Mouse (Mus musculus) embryonic facial prominence, embryonic 10.5 days (tissue): ENCODE measurements around the gene Ndufb7. TPM values are rescaled to one million over a fixed set of nuclear protein-coding genes. Genes with fewer than 3 reads are reported as not detected.
"Not testable (repeated sequence)": the region's sequence is repeated elsewhere in the genome, so short reads cannot be mapped to it uniquely, and the experiment has no call there.

Experiments used
- DNase-seq: peaks from one replicate; pipeline ENCODE4 v3.0.0-alpha.2; 2017; ENCODE audit warnings: low spot score
- H3K27ac ChIP-seq: fragments of 300-500 bp; sonication (generic); replicated peaks from 2 replicates; pipeline ENCODE4 v1.5.1; 2016; ENCODE audit warnings: mild to moderate bottlenecking
- H3K27me3 ChIP-seq: fragments of 300-500 bp; sonication (generic); replicated peaks from 2 replicates; pipeline ENCODE4 v1.6.1; 2016; ENCODE audit warnings: low read depth, mild to moderate bottlenecking; ENCODE audit not compliant: poor library complexity, severe bottlenecking
- H3K36me3 ChIP-seq: fragments of 300-500 bp; sonication (generic); replicated peaks from 2 replicates; pipeline ENCODE4 v1.6.1; 2016; ENCODE audit warnings: mild to moderate bottlenecking, moderate library complexity
- H3K4me1 ChIP-seq: fragments of 300-500 bp; sonication (generic); 2 replicates; pipeline ENCODE4 v1.6.1; 2016
- H3K4me3 ChIP-seq: fragments of 300-500 bp; sonication (generic); 2 replicates; pipeline ENCODE4 v1.5.1; 2016; ENCODE audit warnings: mild to moderate bottlenecking, moderate library complexity
- H3K9me3 ChIP-seq: fragments of 300-500 bp; sonication (generic); 2 replicates; pipeline ENCODE4 v1.6.1; 2016; ENCODE audit warnings: mild to moderate bottlenecking
- WGBS: fragments of 180-500 bp; shearing (Covaris S2); methylation state at CpG from one replicate; pipeline ENCODE4 v1.1.7; 2016; 5-methylcytosine and 5-hydroxymethylcytosine counted together
- polyA plus RNA-seq: library from polyadenylated mRNA; unstranded; fragments of >200 nt; fragmentation: Nextera tagmentation; extraction: Ambion mirVana; gene quantifications from 2 replicates; pipeline ENCODE4 v1.2.1, GENCODE M21; 2016

The Ndufb7 gene
- polyA plus RNA-seq, 1 experiment from 2014 or later, result 348 TPM

GRCm38 (mm10) chr8:83594167-83595049 lies 27.9 kb downstream of the Ndufb7 start:
- peak overlapping the region; percentile 93 for H3K4me3 ChIP-seq
- WGBS, result under 1% methylated on average over 43 of the region's 43 CpGs

DNA sequence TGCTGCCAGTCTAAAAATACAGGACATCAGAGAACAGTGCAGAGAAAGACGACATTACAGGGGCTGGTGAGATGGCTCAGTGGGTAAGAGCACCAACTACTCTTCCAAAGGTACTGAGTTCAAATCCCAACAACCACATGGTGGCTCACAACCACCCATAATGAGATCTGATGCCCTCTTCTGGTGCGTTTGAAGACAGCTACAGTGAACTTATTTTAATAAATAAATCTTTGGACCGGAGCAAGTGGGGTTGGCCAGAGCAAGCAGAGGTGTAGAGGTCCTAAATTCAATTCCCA lies 28.5 kb downstream of the Ndufb7 start:
- Histone ChIP-seq H3K27ac (peak overlapping the region; percentile 95), H3K4me3 (peak overlapping the region; percentile 93), H3K4me1 (peaks cover 35% of the 10 kb centered on the region), H3K36me3 (peaks cover 20% of the 10 kb centered on the region)
- DNase-seq, H3K9me3 ChIP-seq, H3K27me3 ChIP-seq: not testable (repeated sequence)
- 64% methylated on average over 3 of the region's 3 CpGs for WGBS

More at GRCm38 (mm10) chr8:83594167-83595049, 27.9 kb downstream of the Ndufb7 start:
- Histone ChIP-seq H3K27me3 (no peaks in the 10 kb centered on the region), H3K4me1 (peaks cover 38% of the 10 kb centered on the region), H3K36me3 (peaks cover 26% of the 10 kb centered on the region), H3K9me3 (no peaks in the 10 kb centered on the region), H3K27ac (peak overlapping the region; percentile 95)
- peak; percentile 100 for DNase-seq

GRCm38 (mm10) chr8:83596369-83596768 lies 29.9 kb downstream of the Ndufb7 start:
- H3K4me1 ChIP-seq, result peaks cover 26% of the 10 kb centered on the region
- DNase-seq, result no peak
- peaks cover 10% of the 10 kb centered on the region for H3K36me3 ChIP-seq
- no peak overlapping the region for H3K4me3 ChIP-seq
- no peaks in the 10 kb centered on the region for H3K27me3 ChIP-seq
- H3K9me3 ChIP-seq, result no peaks in the 10 kb centered on the region
- no peak overlapping the region for H3K27ac ChIP-seq
- 29% methylated on average over 3 of the region's 3 CpGs for WGBS

DNA sequence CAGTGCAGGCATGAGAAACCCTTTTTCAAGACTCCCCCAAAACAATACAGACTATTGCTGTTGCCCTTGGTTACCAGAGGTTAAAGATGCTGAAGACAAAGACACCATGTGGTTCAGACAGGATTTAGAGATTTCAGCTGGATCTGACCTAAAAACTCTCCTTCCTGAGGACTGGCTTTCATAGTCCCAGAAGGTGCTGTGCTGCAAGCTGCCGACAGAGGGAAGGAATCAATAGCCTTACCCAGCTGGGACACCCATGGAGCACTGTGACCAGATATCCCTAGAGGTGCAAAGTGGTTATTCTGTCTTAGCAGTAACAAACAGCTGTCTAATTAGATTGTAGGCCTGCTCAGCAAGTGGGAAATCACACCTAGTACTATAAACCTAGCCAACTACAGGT lies 31.7 kb downstream of the Ndufb7 start:
- WGBS, result 23% methylated on average over 1 of the region's 1 CpGs

DNA sequence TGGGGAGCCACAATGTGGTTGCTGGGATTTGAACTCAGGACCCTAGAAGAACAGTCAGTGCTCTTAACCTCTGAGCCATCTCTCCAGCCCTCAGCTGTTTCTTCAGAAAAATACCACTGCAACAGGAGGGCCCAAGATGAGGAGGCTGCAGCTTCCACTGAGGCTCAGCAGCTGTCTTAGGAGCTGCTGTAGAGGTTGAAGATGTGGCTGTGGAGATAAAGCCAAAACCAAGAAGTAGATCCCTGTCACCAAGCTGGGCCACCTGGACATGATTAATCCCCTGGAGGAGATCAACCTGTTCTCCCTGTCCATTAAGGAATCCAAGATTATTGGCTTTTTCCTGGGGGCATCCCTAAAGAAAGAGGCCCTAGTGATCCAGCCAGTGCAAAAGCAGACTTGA lies 33.3 kb downstream of the Ndufb7 start:
- no peaks in the 10 kb centered on the region for H3K27me3 ChIP-seq
- H3K4me3 ChIP-seq, result no peak overlapping the region
- H3K27ac ChIP-seq, result no peak overlapping the region
- H3K9me3 ChIP-seq, result no peaks in the 10 kb centered on the region
- no peak for DNase-seq
- no peaks in the 10 kb centered on the region for H3K36me3 ChIP-seq
- peaks cover 10% of the 10 kb centered on the region for H3K4me1 ChIP-seq

More for the DNA sequence above, 31.7 kb downstream of the Ndufb7 start:
- H3K4me3 ChIP-seq, result no peak overlapping the region
- H3K27me3 ChIP-seq, result no peaks in the 10 kb centered on the region
- no peak overlapping the region for H3K27ac ChIP-seq
- DNase-seq, result no peak
- peaks cover 16% of the 10 kb centered on the region for H3K4me1 ChIP-seq
- H3K9me3 ChIP-seq, result no peaks in the 10 kb centered on the region
- H3K36me3 ChIP-seq, result no peaks in the 10 kb centered on the region

DNA sequence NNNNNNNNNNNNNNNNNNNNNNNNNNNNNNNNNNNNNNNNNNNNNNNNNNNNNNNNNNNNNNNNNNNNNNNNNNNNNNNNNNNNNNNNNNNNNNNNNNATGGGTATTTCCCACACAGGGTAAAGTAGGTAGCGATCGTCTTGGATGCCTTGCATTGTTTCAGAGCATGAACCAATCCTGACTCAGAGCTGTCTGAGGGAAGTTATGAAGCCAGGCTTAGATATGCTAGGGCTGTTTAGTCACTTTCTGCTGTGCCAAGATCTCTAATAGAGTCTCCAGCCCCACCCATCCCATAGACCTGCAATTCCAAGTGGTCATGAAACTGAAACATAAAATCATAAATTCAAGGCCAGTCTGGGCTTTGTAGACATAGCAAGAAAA lies 36.2 kb downstream of the Ndufb7 start:
- Histone ChIP-seq H3K9me3 (no peaks in the 10 kb centered on the region), H3K4me3 (no peak overlapping the region), H3K4me1 (peaks cover 17% of the 10 kb centered on the region), H3K27me3 (no peaks in the 10 kb centered on the region), H3K27ac (no peak overlapping the region), H3K36me3 (no peaks in the 10 kb centered on the region)
- DNase-seq, result no peak
- WGBS, result 75% methylated on average over 2 of the region's 2 CpGs

- H3K27me3 ChIP-seq, result no peaks in the 10 kb centered on the region
- H3K4me3 ChIP-seq, result peak within 1 kb of the TSS; percentile 86
- H3K9me3 ChIP-seq, result no peaks in the 10 kb centered on the region
- peak; percentile 100 for DNase-seq
- peaks cover 20% of the 10 kb centered on the region for H3K4me1 ChIP-seq
- peaks cover 36% of the 10 kb centered on the region for H3K36me3 ChIP-seq
- under 1% methylated on average over 69 of the region's 69 CpGs for WGBS
- peak within 1 kb of the TSS; percentile 96 for H3K27ac ChIP-seq
Observed at GRCm38 (mm10) chr8:83607661-83608397, 41.4 kb downstream of the Ndufb7 start, which contains the start of the genes Tecr and Dnajb1. Gene Tecr (minus strand): TSS chr8:83607971. Gene Dnajb1 (plus strand): TSS chr8:83608193.

GRCm38 (mm10) chr8:83608398-83608829 lies 41.9 kb downstream of the Ndufb7 start:
- WGBS, result under 1% methylated on average over 51 of the region's 51 CpGs
- peaks cover 20% of the 10 kb centered on the region for H3K4me1 ChIP-seq
- H3K9me3 ChIP-seq, result no peaks in the 10 kb centered on the region
- H3K27ac ChIP-seq, result peak overlapping the region; percentile 96
- DNase-seq, result peak; percentile 86
- peaks cover 42% of the 10 kb centered on the region for H3K36me3 ChIP-seq
- H3K4me3 ChIP-seq, result peak overlapping the region; percentile 86
- H3K27me3 ChIP-seq, result no peaks in the 10 kb centered on the region

- H3K27me3 ChIP-seq, result no peaks in the 10 kb centered on the region
- H3K9me3 ChIP-seq, result no peaks in the 10 kb centered on the region
- peak overlapping the region; percentile 86 for H3K4me3 ChIP-seq
- H3K36me3 ChIP-seq, result peaks cover 48% of the 10 kb centered on the region
- 35% methylated on average over 9 of the region's 9 CpGs for WGBS
- peaks cover 20% of the 10 kb centered on the region for H3K4me1 ChIP-seq
- no peak for DNase-seq
- peak overlapping the region; percentile 96 for H3K27ac ChIP-seq
Observed at GRCm38 (mm10) chr8:83609086-83609485, 42.6 kb downstream of the Ndufb7 start.

GRCm38 (mm10) chr8:83609547-83610180 lies 43.2 kb downstream of the Ndufb7 start:
- Histone ChIP-seq H3K36me3 (peaks cover 53% of the 10 kb centered on the region), H3K27me3 (no peaks in the 10 kb centered on the region), H3K9me3 (no peaks in the 10 kb centered on the region), H3K4me1 (peaks cover 20% of the 10 kb centered on the region), H3K4me3 (peak overlapping the region; percentile 86), H3K27ac (no peak overlapping the region)
- no peak for DNase-seq
- WGBS, result 95% methylated on average over 10 of the region's 10 CpGs

- no peak for DNase-seq
- peaks cover 19% of the 10 kb centered on the region for H3K4me1 ChIP-seq
- peaks cover 53% of the 10 kb centered on the region for H3K36me3 ChIP-seq
- no peak overlapping the region for H3K27ac ChIP-seq
- H3K4me3 ChIP-seq, result no peak overlapping the region
- 92% methylated on average over 4 of the region's 4 CpGs for WGBS
- no peaks in the 10 kb centered on the region for H3K9me3 ChIP-seq
- no peaks in the 10 kb centered on the region for H3K27me3 ChIP-seq
Observed at GRCm38 (mm10) chr8:83611921-83612320, 45.5 kb downstream of the Ndufb7 start.

GRCm38 (mm10) chr8:83613695-83614094 lies 47.2 kb downstream of the Ndufb7 start:
- 97% methylated on average over 4 of the region's 4 CpGs for WGBS
- Histone ChIP-seq H3K36me3 (peaks cover 53% of the 10 kb centered on the region), H3K4me3 (no peak overlapping the region), H3K4me1 (peaks cover 12% of the 10 kb centered on the region), H3K9me3 (no peaks in the 10 kb centered on the region), H3K27ac (no peak overlapping the region), H3K27me3 (no peaks in the 10 kb centered on the region)
- no peak for DNase-seq
